Mouse (Mus musculus): Measurements from ENCODE around the gene Ap1ar.
"Not testable (repeated sequence)": the region's sequence is repeated elsewhere in the genome, so short reads cannot be mapped to it uniquely, and the experiment has no call there.

Ap1ar gene

DNA sequence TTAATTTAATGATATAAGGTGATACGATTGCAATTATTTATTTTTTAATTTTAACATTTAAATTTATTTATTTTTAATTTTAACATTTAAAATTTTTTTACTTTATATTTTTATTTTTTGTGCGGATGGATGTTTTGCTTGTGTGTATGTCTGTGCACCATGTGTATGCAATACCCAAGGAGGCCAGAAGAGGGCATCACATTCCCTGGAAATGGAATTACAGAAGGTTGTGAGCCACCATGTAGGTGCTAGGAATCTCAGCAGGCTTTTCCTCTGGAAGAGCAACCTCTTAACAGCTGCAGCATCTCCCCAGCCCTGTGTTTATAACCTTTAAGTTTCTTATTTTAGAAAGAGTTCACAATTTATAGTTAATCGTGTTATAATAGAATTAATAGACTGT is 41.6 kb downstream of the Ap1ar start:
- no peak for DNase-seq (ENCODE audit: low spot score)

DNA sequence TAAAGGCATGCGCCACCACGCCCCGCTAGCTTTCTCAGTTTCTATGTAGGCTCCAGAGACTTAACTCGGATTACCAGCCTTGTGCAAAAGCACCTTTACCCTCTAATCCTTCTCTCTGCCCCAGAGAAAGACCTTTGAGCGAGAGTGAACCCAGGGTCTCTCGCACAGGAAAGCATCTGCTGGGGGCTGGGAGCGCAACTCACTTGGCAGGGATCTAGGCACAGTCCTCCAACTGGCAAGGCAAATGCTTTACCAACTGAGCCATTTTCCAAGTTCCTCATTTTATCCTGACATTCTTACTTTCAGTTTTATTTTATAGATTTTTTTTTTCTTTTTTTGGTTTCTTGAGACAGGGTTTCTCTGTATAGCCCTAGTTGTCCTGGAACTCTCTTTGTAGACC is 44.3 kb downstream of the Ap1ar start:
- DNase-seq (ENCODE audit: low spot score): no peak

- DNase-seq (ENCODE audit: low spot score): no peak
Observed at GRCm38 (mm10) chr3:127791595-127792561, 45.4 kb downstream of the Ap1ar start.

DNA sequence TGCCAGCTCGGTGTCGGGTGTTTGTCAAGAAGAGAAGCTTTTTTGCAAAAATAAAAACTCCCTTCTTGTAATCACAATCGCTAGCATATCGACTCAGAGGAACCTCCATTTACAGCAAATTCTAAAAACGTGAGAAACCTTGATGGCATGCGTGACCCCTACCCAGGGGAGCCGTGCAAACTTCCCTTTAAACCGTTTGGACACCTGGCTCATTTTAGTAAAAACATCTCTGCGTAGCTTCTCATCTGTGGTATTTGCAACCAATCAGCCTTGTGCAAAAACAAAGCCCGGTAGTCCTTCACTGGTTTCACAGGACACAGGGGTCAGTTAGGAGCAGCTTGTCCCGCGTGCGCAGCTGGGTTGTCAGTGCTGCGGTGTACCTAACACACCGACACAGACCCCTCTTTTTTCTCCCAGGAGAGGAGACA is 46.3 kb downstream of the Ap1ar start:
- DNase-seq (ENCODE audit: low spot score): no peak

- DNase-seq (ENCODE audit: low spot score): no peak
Observed at GRCm38 (mm10) chr3:127790234-127791055, 46.9 kb downstream of the Ap1ar start.

DNA sequence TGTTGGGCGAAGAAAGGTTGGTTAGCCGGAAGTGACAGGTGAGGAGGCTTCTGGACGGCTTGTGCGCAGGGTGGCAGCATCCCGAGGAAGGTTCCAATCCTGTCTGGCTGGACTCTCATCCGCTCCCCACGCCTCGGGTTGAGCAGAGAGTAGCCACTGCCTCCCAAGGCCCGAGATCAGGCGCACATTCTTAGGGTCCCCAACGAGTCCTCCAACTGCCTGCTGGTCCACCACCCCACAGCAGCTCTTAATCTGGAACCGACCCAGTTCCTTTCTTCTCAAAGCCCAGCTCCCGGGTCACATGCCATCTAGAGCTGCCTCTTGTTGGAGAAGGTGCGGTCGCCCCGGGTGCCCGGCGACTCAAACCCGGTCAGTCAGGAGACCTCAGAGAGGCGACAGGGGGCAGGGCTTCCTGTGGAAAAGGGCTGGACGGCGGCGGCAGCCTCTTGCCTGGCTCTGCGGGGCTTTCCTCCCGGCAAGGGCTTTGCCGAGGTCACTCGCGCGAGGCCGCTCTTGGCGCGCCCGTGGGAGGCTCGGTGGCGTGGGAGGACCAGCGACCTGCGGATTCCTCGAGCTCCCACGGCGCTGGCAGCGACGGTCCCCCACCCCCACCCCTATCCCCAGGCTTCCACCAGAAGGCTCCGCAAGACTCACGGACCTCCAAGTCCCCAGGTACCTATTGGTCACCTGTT is 47.7 kb downstream of the Ap1ar start, which contains the start of gene Tifa:
Gene Tifa, plus strand, starts transcription at position 306 of the 692 bp plus-strand sequence.
- DNase-seq (ENCODE audit: low spot score): peak; percentile 46

- no peak for DNase-seq (ENCODE audit: low spot score)
Observed at GRCm38 (mm10) chr3:127788919-127789318, 48.4 kb downstream of the Ap1ar start.

DNA sequence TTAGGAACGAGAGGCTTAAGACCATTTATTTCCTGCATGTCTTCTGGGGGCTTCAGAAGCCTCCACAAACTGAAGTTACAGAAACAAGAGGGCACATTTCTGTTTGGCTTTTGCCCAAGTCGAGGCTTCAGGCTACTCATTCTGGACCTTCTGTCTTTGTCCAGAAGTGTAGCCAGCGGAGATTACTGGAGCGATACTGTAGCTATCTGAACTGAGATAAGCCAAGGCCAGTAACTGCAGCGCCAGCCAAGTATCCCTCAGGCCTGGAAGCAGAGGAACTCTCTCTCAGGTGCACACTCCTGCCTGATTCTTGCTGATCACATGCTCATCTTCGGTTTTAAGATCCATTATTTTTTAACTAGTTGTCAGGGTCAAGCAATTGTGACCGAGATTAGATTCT is 49.3 kb downstream of the Ap1ar start:
- no peak for DNase-seq (ENCODE audit: low spot score)

DNA sequence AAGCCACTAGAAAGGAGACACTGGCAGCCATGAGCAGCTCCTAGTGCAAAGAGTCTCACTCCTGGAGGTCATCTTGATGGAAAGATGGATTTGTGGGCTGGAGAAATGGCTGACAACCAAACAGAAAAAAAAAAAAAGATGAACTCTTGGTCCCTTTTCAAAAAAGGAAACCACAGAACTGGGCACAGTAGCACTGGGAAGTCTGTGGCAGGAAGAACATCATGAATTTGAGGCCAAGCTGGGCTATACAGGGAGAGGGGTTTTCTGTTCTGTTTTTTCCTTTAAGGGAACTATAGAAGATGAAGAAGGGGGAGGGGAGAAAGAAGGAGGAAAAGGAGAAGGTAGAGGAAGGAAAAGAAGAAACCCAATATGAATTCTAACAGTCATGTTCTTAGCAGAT is 50.3 kb downstream of the Ap1ar start:
- no peak for DNase-seq (ENCODE audit: low spot score)

DNA sequence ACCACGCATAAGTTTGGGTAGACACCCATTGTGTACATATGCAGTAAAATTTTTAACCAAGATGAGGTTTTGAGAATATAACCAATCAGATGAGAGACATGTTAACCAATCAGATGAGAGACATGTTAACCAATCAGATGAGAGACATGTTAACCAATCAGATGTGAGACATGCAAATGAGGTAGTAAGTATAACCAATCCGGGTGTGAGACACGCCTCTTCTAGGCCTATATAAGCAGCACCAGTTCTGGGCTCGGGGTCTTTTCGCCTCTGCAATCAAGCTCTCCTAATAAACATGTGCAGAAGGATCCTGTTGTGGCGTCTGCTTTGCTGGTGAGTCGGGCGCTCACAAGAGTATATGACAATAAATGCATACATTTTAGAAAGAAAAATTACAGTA is 53.6 kb downstream of the Ap1ar start:
- not testable (repeated sequence) for DNase-seq (ENCODE audit: low spot score)

DNA sequence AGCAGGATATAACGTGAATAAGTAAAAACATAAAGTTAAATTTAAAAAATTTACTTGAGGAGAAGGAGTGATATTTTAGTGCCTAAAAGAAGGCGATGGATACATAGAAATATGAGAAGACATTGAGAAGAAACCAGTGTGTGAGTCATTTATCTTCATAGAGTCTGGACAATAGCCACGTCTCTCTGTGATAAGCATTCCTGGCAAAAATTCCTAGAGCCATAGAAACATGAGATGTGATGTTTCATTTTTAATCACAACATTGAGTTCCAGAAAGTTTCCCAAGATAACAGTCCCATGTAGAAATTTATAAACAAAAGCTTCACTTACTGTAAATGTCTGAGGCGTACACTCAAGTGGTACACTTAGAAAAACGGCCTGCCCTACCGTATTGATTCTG is 54.4 kb downstream of the Ap1ar start:
- no peak for DNase-seq (ENCODE audit: low spot score)

GRCm38 (mm10) chr3:127780921-127781320 is 56.4 kb downstream of the Ap1ar start:
- DNase-seq (ENCODE audit: low spot score): no peak

- DNase-seq (ENCODE audit: low spot score): peak; percentile 46
Observed at GRCm38 (mm10) chr3:127780021-127780644, 57.2 kb downstream of the Ap1ar start, which contains the start of gene Alpk1. Alpk1 (minus strand) TSS chr3:127780527.

- DNase-seq (ENCODE audit: low spot score): no peak
Observed at GRCm38 (mm10) chr3:127769146-127769545, 68.2 kb downstream of the Ap1ar start.

- DNase-seq (ENCODE audit: low spot score): no peak
Observed at GRCm38 (mm10) chr3:127765971-127766370, 71.4 kb downstream of the Ap1ar start.

- no peak for DNase-seq (ENCODE audit: low spot score)
Observed at GRCm38 (mm10) chr3:127764541-127764940, 72.8 kb downstream of the Ap1ar start.

DNA sequence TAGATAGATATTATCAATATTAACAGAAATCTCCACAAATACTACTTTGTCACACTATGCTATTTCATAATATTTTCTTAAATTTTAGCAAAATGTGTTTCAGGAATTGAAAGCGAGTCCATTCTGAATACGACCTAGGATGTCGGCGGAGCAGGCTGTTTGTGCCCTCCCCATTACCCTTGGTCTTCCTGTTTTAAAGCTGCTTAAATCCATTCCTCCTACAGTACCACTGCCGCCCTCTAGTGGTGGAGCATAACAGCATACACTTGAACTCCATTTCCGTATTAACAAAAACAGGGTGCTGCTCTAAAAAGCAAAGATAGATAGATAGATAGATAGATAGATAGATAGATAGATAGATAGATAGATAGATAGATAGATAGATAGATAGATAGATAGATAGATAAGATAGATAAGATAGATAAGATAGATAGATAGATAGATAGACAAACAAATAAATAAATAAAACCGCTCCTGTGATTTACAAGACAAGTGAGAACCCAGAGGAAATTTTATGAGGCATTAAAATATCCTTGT is 74.2 kb downstream of the Ap1ar start:
- DNase-seq (ENCODE audit: low spot score): peak; percentile 13

GRCm38 (mm10) chr3:127762403-127762802 is 74.9 kb downstream of the Ap1ar start:
- DNase-seq (ENCODE audit: low spot score): no peak

DNA sequence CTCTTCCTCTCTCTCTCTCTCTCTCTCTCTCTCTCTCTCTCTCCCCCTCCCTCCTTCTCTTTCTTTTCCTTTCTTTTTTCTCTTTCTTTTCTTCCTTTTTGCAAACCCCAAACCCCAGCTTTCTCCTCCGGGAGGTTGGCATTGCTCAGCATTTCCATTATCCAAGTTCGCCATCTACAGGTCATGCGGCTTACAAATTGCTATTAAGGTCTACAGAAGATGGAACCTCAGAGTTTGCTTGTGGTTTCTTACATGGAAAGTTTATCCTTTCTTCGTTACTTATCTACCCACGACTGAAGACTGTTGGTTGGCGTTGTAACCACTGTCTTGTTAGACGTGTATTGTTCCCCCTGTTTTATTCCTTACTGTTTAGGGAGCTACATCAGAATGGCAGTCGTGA is 78.1 kb downstream of the Ap1ar start:
- DNase-seq (ENCODE audit: low spot score): no peak

GRCm38 (mm10) chr3:127758806-127759205 is 78.5 kb downstream of the Ap1ar start:
- no peak for DNase-seq (ENCODE audit: low spot score)

- DNase-seq (ENCODE audit: low spot score): no peak
Observed at GRCm38 (mm10) chr3:127757886-127758301, 79.4 kb downstream of the Ap1ar start.
